Mouse (Mus musculus) intestine, embryonic 15.5 days (tissue): ENCODE data around the gene Chmp2b. TPM values are rescaled to one million over a fixed set of nuclear protein-coding genes. Genes with fewer than 3 reads are reported as not detected.
A peak's percentile ranks its signal among the peaks of the same experiment; 100 is the strongest.

Experiments
- ATAC-seq: fragments of 200-750 bp; cut with Nextera tagmentation; 2 replicates; pipeline ENCODE4 v1.8.0; 2017; ENCODE audit warnings: moderate TSS enrichment, moderate library complexity
- H3K27ac ChIP-seq: fragments of 300-500 bp; sonication (generic); 2 replicates; pipeline ENCODE4 v1.5.1; 2015; ENCODE audit warnings: mild to moderate bottlenecking, inconsistent platforms
- H3K27me3 ChIP-seq: fragments of 300-500 bp; sonication (generic); replicated peaks from 2 replicates; pipeline ENCODE4 v1.6.1; 2015; ENCODE audit warnings: inconsistent platforms
- H3K36me3 ChIP-seq: fragments of 300-500 bp; sonication (generic); 2 replicates; pipeline ENCODE4 v1.6.1; 2015; ENCODE audit warnings: inconsistent platforms
- H3K4me1 ChIP-seq: fragments of 300-500 bp; sonication (generic); replicated peaks from 2 replicates; pipeline ENCODE4 v1.6.1; 2015; ENCODE audit warnings: inconsistent platforms
- H3K4me2 ChIP-seq: fragments of 300-500 bp; sonication (generic); replicated peaks from 2 replicates; pipeline ENCODE4 v1.6.1; 2015; ENCODE audit warnings: mild to moderate bottlenecking, inconsistent platforms
- H3K4me3 ChIP-seq: fragments of 300-500 bp; sonication (generic); replicated peaks from 2 replicates; pipeline ENCODE4 v1.5.1; 2015; ENCODE audit warnings: inconsistent platforms
- H3K9ac ChIP-seq: fragments of 300-500 bp; sonication (generic); 2 replicates; pipeline ENCODE4 v1.6.1; 2015; ENCODE audit warnings: inconsistent platforms
- H3K9me3 ChIP-seq: fragments of 300-500 bp; sonication (generic); 2 replicates; pipeline ENCODE4 v1.6.1; 2016; ENCODE audit warnings: inconsistent platforms
- WGBS: fragments of 180-500 bp; shearing (Covaris S2); methylation state at CpG from one replicate; pipeline ENCODE4 v1.1.7; 2015; 5-methylcytosine and 5-hydroxymethylcytosine counted together
- polyA plus RNA-seq: library from polyadenylated mRNA; unstranded; fragments of >200 nt; fragmentation: Nextera tagmentation; extraction: Ambion mirVana; gene quantifications from 2 replicates; pipeline ENCODE4 v1.2.1, GENCODE M21; 2015

Gene Chmp2b
- polyA plus RNA-seq, 1 experiment from 2014 or later, result 143 TPM

GRCm38 (mm10) chr16:65559591-65559990 is 2.9 kb downstream of the Chmp2b start:
- Histone ChIP-seq H3K4me1 (peaks cover 6% of the 10 kb centered on the region; the same call in 1 of the 2 replicates), H3K4me3 (no peak overlapping the region), H3K9me3 (no peaks in the 10 kb centered on the region), H3K36me3 (no peaks in the 10 kb centered on the region), H3K9ac (no peak overlapping the region), H3K27me3 (no peaks in the 10 kb centered on the region), H3K4me2 (peak overlapping the region; percentile 12), H3K27ac (0 out of 2 replicates have a peak overlapping the region, but pooled peaks have one; percentile 14)
- ATAC-seq, result peak; percentile 71
- WGBS, result 51% methylated on average over 2 of the region's 2 CpGs

- Histone ChIP-seq H3K27ac (no peak overlapping the region), H3K27me3 (no peaks in the 10 kb centered on the region), H3K9ac (no peak overlapping the region), H3K4me1 (0 out of 2 replicates have a peak, but pooled peaks cover 3% of the 10 kb centered on the region), H3K4me3 (no peak overlapping the region), H3K4me2 (no peak overlapping the region), H3K36me3 (no peaks in the 10 kb centered on the region), H3K9me3 (no peaks in the 10 kb centered on the region)
- peak; percentile 6; the same call in 1 of the 2 replicates for ATAC-seq
- 62% methylated on average over 5 of the region's 5 CpGs for WGBS
Observed at GRCm38 (mm10) chr16:65557369-65557768, 5.2 kb downstream of the Chmp2b start.

GRCm38 (mm10) chr16:65554267-65554666 is 8.3 kb downstream of the Chmp2b start:
- no peak overlapping the region for H3K27ac ChIP-seq
- 79% methylated on average over 5 of the region's 5 CpGs for WGBS
- no peak overlapping the region for H3K4me2 ChIP-seq

GRCm38 (mm10) chr16:65550814-65551213 is 11.7 kb downstream of the Chmp2b start:
- 86% methylated on average over 13 of the region's 13 CpGs for WGBS
- no peaks in the 10 kb centered on the region for H3K9me3 ChIP-seq
- H3K36me3 ChIP-seq, result no peaks in the 10 kb centered on the region
- ATAC-seq, result no peak
- H3K27me3 ChIP-seq, result no peaks in the 10 kb centered on the region
- no peak overlapping the region for H3K27ac ChIP-seq
- H3K9ac ChIP-seq, result no peak overlapping the region
- no peak overlapping the region for H3K4me2 ChIP-seq
- H3K4me1 ChIP-seq, result no peaks in the 10 kb centered on the region
- H3K4me3 ChIP-seq, result no peak overlapping the region

More at GRCm38 (mm10) chr16:65554267-65554666, 8.3 kb downstream of the Chmp2b start:
- Histone ChIP-seq H3K27me3 (no peaks in the 10 kb centered on the region), H3K9me3 (no peaks in the 10 kb centered on the region), H3K4me3 (no peak overlapping the region), H3K4me1 (no peaks in the 10 kb centered on the region), H3K36me3 (no peaks in the 10 kb centered on the region), H3K9ac (no peak overlapping the region)
- no peak for ATAC-seq

- Histone ChIP-seq H3K36me3 (0 out of 2 replicates have a peak, but pooled peaks cover 3% of the 10 kb centered on the region), H3K4me3 (no peak overlapping the region), H3K9ac (no peak overlapping the region), H3K9me3 (no peaks in the 10 kb centered on the region), H3K27ac (no peak overlapping the region), H3K4me1 (no peaks in the 10 kb centered on the region), H3K27me3 (no peaks in the 10 kb centered on the region), H3K4me2 (no peak overlapping the region)
- no peak for ATAC-seq
- WGBS, result 69% methylated on average over 7 of the region's 7 CpGs
Observed at GRCm38 (mm10) chr16:65548960-65549359, 13.6 kb downstream of the Chmp2b start.

GRCm38 (mm10) chr16:65543676-65544293 is 18.7 kb downstream of the Chmp2b start:
- Histone ChIP-seq H3K9ac (no peak overlapping the region), H3K9me3 (no peaks in the 10 kb centered on the region), H3K4me1 (no peaks in the 10 kb centered on the region), H3K27me3 (no peaks in the 10 kb centered on the region), H3K36me3 (peaks cover 10% of the 10 kb centered on the region; the same call in 1 of the 2 replicates), H3K4me3 (no peak overlapping the region), H3K27ac (no peak overlapping the region), H3K4me2 (no peak overlapping the region)
- ATAC-seq, result peak; percentile 77
- 69% methylated on average over 11 of the region's 11 CpGs for WGBS

- Histone ChIP-seq H3K9ac (no peak overlapping the region), H3K4me1 (no peaks in the 10 kb centered on the region), H3K4me3 (no peak overlapping the region), H3K4me2 (no peak overlapping the region), H3K27ac (no peak overlapping the region), H3K27me3 (no peaks in the 10 kb centered on the region), H3K9me3 (no peaks in the 10 kb centered on the region), H3K36me3 (no peaks in the 10 kb centered on the region)
- ATAC-seq, result no peak
- WGBS, result 32% methylated on average over 12 of the region's 12 CpGs
Observed at GRCm38 (mm10) chr16:65533315-65533999, 29.1 kb downstream of the Chmp2b start.

- no peak overlapping the region for H3K9ac ChIP-seq
- no peak overlapping the region for H3K4me3 ChIP-seq
- H3K9me3 ChIP-seq, result no peaks in the 10 kb centered on the region
- WGBS, result 47% methylated on average over 8 of the region's 8 CpGs
- no peak for ATAC-seq
- H3K36me3 ChIP-seq, result no peaks in the 10 kb centered on the region
- no peak overlapping the region for H3K4me2 ChIP-seq
- no peak overlapping the region for H3K27ac ChIP-seq
- no peaks in the 10 kb centered on the region for H3K27me3 ChIP-seq
- H3K4me1 ChIP-seq, result no peaks in the 10 kb centered on the region
Observed at GRCm38 (mm10) chr16:65531663-65532062, 30.9 kb downstream of the Chmp2b start.

GRCm38 (mm10) chr16:65529589-65529988 is 32.9 kb downstream of the Chmp2b start:
- no peaks in the 10 kb centered on the region for H3K27me3 ChIP-seq
- no peak for ATAC-seq
- WGBS, result 27% methylated on average over 5 of the region's 5 CpGs

GRCm38 (mm10) chr16:65526695-65527094 is 35.8 kb downstream of the Chmp2b start:
- Histone ChIP-seq H3K9me3 (no peaks in the 10 kb centered on the region), H3K4me2 (no peak overlapping the region), H3K27ac (no peak overlapping the region), H3K9ac (no peak overlapping the region), H3K4me3 (no peak overlapping the region), H3K36me3 (no peaks in the 10 kb centered on the region), H3K4me1 (no peaks in the 10 kb centered on the region), H3K27me3 (no peaks in the 10 kb centered on the region)
- no peak for ATAC-seq
- 85% methylated on average over 5 of the region's 5 CpGs for WGBS

More at GRCm38 (mm10) chr16:65529589-65529988, 32.9 kb downstream of the Chmp2b start:
- no peak overlapping the region for H3K9ac ChIP-seq
- H3K27ac ChIP-seq, result no peak overlapping the region
- no peaks in the 10 kb centered on the region for H3K36me3 ChIP-seq
- H3K4me1 ChIP-seq, result no peaks in the 10 kb centered on the region
- no peaks in the 10 kb centered on the region for H3K9me3 ChIP-seq
- H3K4me2 ChIP-seq, result no peak overlapping the region
- H3K4me3 ChIP-seq, result no peak overlapping the region

- Histone ChIP-seq H3K27ac (no peak overlapping the region), H3K9ac (no peak overlapping the region), H3K9me3 (no peaks in the 10 kb centered on the region), H3K4me2 (no peak overlapping the region), H3K36me3 (no peaks in the 10 kb centered on the region), H3K27me3 (no peaks in the 10 kb centered on the region), H3K4me3 (no peak overlapping the region), H3K4me1 (no peaks in the 10 kb centered on the region)
- 81% methylated on average over 2 of the region's 2 CpGs for WGBS
- no peak for ATAC-seq
Observed at GRCm38 (mm10) chr16:65526004-65526403, 36.5 kb downstream of the Chmp2b start.

- no peak within 1 kb of the TSS for H3K4me3 ChIP-seq
- WGBS, result 62% methylated on average over 6 of the region's 6 CpGs
- H3K4me1 ChIP-seq, result no peaks in the 10 kb centered on the region
- ATAC-seq, result no peak
- no peak within 1 kb of the TSS for H3K27ac ChIP-seq
- H3K9me3 ChIP-seq, result no peaks in the 10 kb centered on the region
- no peak within 1 kb of the TSS for H3K9ac ChIP-seq
- H3K4me2 ChIP-seq, result no peak within 1 kb of the TSS
- H3K36me3 ChIP-seq, result no peaks in the 10 kb centered on the region
- no peaks in the 10 kb centered on the region for H3K27me3 ChIP-seq
Observed at GRCm38 (mm10) chr16:65520211-65520610, 42.3 kb downstream of the Chmp2b start, which contains the start of gene Pou1f1. TSS of gene Pou1f1 (plus strand) at chr16:65520511.
